Mouse (Mus musculus): ENCODE results near the gene Rrbp1. TPM values are rescaled to one million over a fixed set of nuclear protein-coding genes. Genes with fewer than 3 reads are reported as not detected.

The Rrbp1 gene
- polyA plus RNA-seq, 1 experiment from 2014 or later = 31.4 TPM

DNA sequence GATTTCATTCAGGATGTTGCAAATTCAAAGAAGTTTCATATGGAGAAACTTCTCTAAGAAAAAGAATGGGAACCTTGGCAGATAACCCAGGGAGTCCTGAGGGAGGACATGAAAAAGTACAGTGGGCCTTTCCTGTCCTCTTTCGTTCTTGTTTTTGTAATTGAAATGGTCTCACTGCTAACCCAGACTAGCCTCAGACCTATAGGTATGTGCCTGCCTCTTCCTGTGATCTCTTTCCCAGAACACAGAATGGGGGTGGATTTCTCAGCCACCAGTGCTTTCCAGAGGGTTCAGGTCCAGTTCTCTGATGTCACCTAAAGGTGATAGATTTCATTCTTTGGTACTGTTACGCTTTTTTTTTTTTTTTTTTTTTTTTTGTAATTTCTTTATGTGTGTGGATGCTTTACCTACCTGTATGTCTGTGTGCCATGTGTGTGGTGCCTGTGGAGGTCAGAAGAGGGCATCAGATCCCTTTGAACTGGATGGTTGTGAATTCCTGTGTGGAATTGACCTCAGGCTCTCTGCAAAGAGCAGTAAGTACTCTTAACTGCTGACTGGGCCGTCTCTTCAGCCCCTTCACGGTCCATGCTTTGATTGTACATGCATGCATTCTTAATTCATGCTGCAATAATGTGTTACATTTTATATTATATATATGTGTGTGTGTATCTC, 92.1 kb downstream of the Rrbp1 start:
- Histone ChIP-seq H3K27ac (ENCODE audit: low read depth, low read length) (no peak overlapping the region), H3K4me2 (no peak overlapping the region), H3K4me1 (ENCODE audit: control insufficient read depth, insufficient read depth, low read length) (peaks cover 17% of the 10 kb centered on the region), H3K36me3 (ENCODE audit: control insufficient read depth, insufficient read depth, low read length) (no peaks in the 10 kb centered on the region), H3K4me3 (ENCODE audit: low read depth, low read length) (no peak overlapping the region), H3K27me3 (ENCODE audit: control insufficient read depth, insufficient read depth, low read length) (no peaks in the 10 kb centered on the region), H3K9ac (ENCODE audit: low read length) (no peak overlapping the region), H3K9me3 (ENCODE audit: control insufficient read depth, low read length) (no peaks in the 10 kb centered on the region)
- ATAC-seq (ENCODE audit: low FRiP score) (no peak), DNase-seq (ENCODE audit: low spot score, missing footprints) (no peak)
- 78% methylated on average over 4 of the region's 4 CpGs for whole genome bisulfite sequencing

DNA sequence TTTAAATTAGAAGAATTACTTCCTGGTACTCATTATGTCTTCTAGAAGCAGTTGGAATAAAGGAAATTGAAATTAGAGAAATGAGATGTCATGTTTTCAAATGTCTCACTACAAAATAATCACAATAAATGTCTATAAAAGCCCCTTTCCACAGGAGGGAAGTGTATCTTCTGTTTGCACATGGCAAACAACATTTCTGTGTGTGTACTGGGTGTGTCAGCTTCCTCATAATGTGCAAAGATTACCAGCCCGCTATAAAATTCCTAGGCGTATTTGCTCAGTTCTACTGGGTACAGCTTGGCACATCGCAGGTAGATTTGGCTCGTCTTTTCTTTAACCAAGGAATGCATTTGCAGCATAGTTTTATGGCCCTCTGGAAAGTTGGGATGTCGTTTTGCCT, 93.4 kb downstream of the Rrbp1 start:
- H3K27me3 ChIP-seq (ENCODE audit: control insufficient read depth, insufficient read depth, low read length) = no peaks in the 10 kb centered on the region
- DNase-seq (ENCODE audit: low spot score, missing footprints) (no peak), ATAC-seq (ENCODE audit: low FRiP score) (no peak)
- H3K4me3 ChIP-seq (ENCODE audit: low read depth, low read length) = no peak overlapping the region
- no peak overlapping the region for H3K27ac ChIP-seq (ENCODE audit: low read depth, low read length)
- peaks cover 17% of the 10 kb centered on the region for H3K4me1 ChIP-seq (ENCODE audit: control insufficient read depth, insufficient read depth, low read length)
- no peak overlapping the region for H3K4me2 ChIP-seq
- 91% methylated on average over 5 of the region's 5 CpGs for WGBS
- no peaks in the 10 kb centered on the region for H3K36me3 ChIP-seq (ENCODE audit: control insufficient read depth, insufficient read depth, low read length)
- no peaks in the 10 kb centered on the region for H3K9me3 ChIP-seq (ENCODE audit: control insufficient read depth, low read length)
- no peak overlapping the region for H3K9ac ChIP-seq (ENCODE audit: low read length)

DNA sequence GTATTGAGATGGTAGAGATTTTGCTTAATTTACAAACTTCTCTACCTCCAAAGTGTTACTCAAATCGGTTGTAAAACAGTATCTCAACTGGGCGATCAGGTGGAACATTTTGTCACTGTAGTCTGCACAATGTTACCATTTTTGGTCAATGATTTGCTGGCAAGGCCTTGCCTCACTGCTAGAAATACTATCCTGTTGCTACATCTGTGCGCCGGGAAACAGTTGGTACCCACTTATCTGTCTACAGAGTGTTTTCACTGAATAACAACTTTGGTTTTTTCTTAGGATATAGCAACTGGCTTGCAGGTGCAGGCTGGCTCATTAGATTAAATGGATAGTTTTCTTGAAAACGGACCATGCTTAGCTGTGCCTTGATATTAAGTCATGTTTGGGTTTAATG, 94.8 kb downstream of the Rrbp1 start:
- H3K9ac ChIP-seq (ENCODE audit: low read length) = peak overlapping the region; percentile 81
- no peaks in the 10 kb centered on the region for H3K9me3 ChIP-seq (ENCODE audit: control insufficient read depth, low read length)
- DNase-seq (ENCODE audit: low spot score, missing footprints) (no peak), ATAC-seq (ENCODE audit: low FRiP score) (no peak)
- H3K27me3 ChIP-seq (ENCODE audit: control insufficient read depth, insufficient read depth, low read length) = no peaks in the 10 kb centered on the region
- H3K4me3 ChIP-seq (ENCODE audit: low read depth, low read length) = peak overlapping the region; percentile 71
- H3K4me2 ChIP-seq = peak overlapping the region; percentile 81
- H3K27ac ChIP-seq (ENCODE audit: low read depth, low read length) = no peak overlapping the region
- 23% methylated on average over 5 of the region's 5 CpGs for WGBS
- peaks cover 17% of the 10 kb centered on the region for H3K4me1 ChIP-seq (ENCODE audit: control insufficient read depth, insufficient read depth, low read length)
- H3K36me3 ChIP-seq (ENCODE audit: control insufficient read depth, insufficient read depth, low read length) = no peaks in the 10 kb centered on the region

DNA sequence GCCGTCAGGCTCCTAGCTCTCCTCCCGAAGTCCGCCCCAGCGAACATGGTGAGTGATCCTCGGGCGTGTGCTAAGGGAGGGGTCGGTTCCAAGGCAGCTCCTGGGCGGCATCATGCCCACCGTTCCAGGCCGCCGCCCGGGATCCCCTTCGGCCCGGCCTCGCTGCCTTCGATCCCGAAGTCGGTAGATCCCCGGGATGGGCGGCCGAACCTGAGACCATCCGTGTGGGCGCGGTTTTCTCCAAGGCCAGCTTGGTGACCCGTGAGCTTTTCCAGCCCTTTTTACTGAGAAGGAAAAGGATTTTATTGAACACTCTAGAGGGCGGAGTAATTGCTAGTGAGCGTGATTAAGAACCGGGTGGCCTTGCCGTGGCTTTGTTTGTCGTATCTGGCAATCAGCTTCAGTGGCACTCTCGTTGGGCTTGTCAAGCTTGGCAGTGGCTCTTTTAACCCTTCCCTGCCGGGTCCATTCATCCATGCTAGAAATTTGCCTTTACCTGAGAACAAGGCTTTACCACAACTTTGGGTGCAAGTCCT, 95.4 kb downstream of the Rrbp1 start:
- H3K9me3 ChIP-seq (ENCODE audit: control insufficient read depth, low read length) = no peaks in the 10 kb centered on the region
- H3K4me2 ChIP-seq = peak overlapping the region; percentile 81
- peak overlapping the region; percentile 71 for H3K4me3 ChIP-seq (ENCODE audit: low read depth, low read length)
- no peaks in the 10 kb centered on the region for H3K27me3 ChIP-seq (ENCODE audit: control insufficient read depth, insufficient read depth, low read length)
- no peaks in the 10 kb centered on the region for H3K36me3 ChIP-seq (ENCODE audit: control insufficient read depth, insufficient read depth, low read length)
- ATAC-seq (ENCODE audit: low FRiP score) (peak; percentile 46), DNase-seq (ENCODE audit: low spot score, missing footprints) (no peak)
- WGBS = 0% methylated on average over 32 of the region's 32 CpGs
- peaks cover 17% of the 10 kb centered on the region for H3K4me1 ChIP-seq (ENCODE audit: control insufficient read depth, insufficient read depth, low read length)
- H3K9ac ChIP-seq (ENCODE audit: low read length) = peak overlapping the region; percentile 81
- peak overlapping the region; percentile 88 for H3K27ac ChIP-seq (ENCODE audit: low read depth, low read length)

DNA sequence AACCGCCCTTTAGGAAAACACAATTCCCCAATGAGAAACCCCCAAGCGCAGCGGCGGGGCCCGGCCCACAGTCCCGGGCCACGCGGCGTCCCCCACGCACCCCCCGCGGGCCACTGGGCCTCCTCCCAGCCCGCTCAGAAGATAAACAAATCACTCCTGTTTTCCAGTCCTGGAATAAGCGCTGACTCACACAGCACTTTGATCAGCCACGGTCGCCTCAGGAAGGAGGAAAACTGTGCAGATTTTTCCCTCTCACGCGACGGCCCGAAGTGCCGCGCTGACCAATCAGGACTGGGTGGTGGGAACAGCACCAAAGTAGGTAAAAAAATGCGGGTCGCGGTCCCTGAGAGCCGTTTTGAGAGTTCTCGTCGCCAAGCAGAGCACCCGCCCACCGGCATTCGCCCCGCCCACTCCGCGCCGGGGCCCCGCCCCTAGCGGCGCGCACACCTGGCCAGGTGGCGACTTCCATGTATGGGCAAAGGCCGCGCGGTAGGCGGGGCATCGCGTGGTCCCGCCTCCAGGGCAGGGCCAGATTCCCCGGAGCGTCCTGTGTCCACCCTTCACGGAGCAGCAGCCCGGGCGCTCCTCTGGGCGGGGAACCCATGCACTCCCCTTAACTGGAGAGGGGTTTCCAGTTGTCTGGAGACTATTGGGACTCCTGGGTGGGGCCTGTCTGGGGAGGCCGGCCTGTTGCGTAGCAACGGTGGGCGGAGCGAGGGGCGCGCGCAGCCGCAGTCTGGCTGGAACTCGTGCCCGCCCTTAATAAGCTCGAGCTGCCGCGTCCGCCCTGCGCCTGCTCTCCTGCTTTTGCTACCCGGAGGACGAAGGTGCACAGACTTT, 96.1 kb downstream of the Rrbp1 start, which contains the start of gene Dstn:
TSS of gene Dstn (plus strand) at position 561 of the 840 bp plus-strand sequence.
- WGBS = under 1% methylated on average over 71 of the region's 71 CpGs
- peak within 1 kb of the TSS; percentile 71 for H3K4me3 ChIP-seq (ENCODE audit: low read depth, low read length)

DNA sequence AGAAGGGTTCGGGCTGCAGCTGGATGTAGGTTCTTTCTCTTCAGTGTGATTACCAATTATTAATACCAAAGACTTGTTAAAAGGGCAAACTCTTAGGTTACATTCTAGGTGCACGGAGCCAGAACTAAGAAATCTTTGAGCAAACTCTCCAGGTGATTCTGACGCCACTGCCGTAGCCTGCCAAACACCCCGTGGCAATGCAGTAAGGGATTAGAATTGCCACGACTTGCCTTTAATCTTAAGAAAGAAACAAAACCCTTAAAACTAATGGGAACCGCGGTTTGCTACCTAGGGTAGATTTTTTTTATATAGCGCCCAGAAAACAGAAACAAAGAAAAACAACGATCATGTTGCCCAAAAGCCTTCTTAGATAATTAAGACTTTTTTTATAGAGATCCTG, 96.8 kb downstream of the Rrbp1 start:
- no peak for DNase-seq (ENCODE audit: low spot score, missing footprints)
- no peak overlapping the region for H3K27ac ChIP-seq (ENCODE audit: low read depth, low read length)

More for the DNA sequence above, 96.1 kb downstream of the Rrbp1 start, which contains the start of gene Dstn:
- peak; percentile 100 for DNase-seq (ENCODE audit: low spot score, missing footprints)
- ATAC-seq (ENCODE audit: low FRiP score) = peak; percentile 98
- no peaks in the 10 kb centered on the region for H3K9me3 ChIP-seq (ENCODE audit: control insufficient read depth, low read length)
- H3K4me2 ChIP-seq = peak within 1 kb of the TSS; percentile 81
- no peaks in the 10 kb centered on the region for H3K36me3 ChIP-seq (ENCODE audit: control insufficient read depth, insufficient read depth, low read length)
- peaks cover 17% of the 10 kb centered on the region for H3K4me1 ChIP-seq (ENCODE audit: control insufficient read depth, insufficient read depth, low read length)
- H3K27ac ChIP-seq (ENCODE audit: low read depth, low read length) = peak within 1 kb of the TSS; percentile 88
- H3K9ac ChIP-seq (ENCODE audit: low read length) = peak within 1 kb of the TSS; percentile 81
- H3K27me3 ChIP-seq (ENCODE audit: control insufficient read depth, insufficient read depth, low read length) = no peaks in the 10 kb centered on the region

DNA sequence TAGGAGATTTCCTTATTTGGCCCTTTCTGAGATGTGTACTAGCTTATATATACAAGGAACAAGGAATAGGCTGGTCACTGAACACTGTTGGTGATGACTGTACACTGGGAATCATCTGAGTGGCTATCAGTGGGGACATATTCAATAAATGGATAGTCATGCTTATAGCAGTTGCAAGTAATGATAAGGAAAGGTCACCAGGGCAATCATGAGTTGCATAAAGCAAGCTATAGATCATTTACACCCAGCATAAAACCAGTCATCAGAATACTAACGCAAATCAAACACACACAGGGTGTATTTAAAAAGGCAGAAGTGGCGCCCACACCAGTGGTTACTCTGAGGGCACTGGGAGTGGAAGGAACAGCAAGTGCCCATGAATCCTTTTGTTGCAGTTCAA, 98.9 kb downstream of the Rrbp1 start:
- Histone ChIP-seq H3K4me3 (ENCODE audit: low read depth, low read length) (no peak overlapping the region), H3K4me2 (no peak overlapping the region), H3K27ac (ENCODE audit: low read depth, low read length) (no peak overlapping the region), H3K9ac (ENCODE audit: low read length) (no peak overlapping the region), H3K4me1 (ENCODE audit: control insufficient read depth, insufficient read depth, low read length) (peaks cover 12% of the 10 kb centered on the region), H3K36me3 (ENCODE audit: control insufficient read depth, insufficient read depth, low read length) (no peaks in the 10 kb centered on the region), H3K9me3 (ENCODE audit: control insufficient read depth, low read length) (no peaks in the 10 kb centered on the region), H3K27me3 (ENCODE audit: control insufficient read depth, insufficient read depth, low read length) (no peaks in the 10 kb centered on the region)
- WGBS = 90% methylated on average over 2 of the region's 2 CpGs
- DNase-seq (ENCODE audit: low spot score, missing footprints) = no peak
- ATAC-seq (ENCODE audit: low FRiP score) = no peak

More for the DNA sequence above, 96.8 kb downstream of the Rrbp1 start:
- Histone ChIP-seq H3K9me3 (ENCODE audit: control insufficient read depth, low read length) (no peaks in the 10 kb centered on the region), H3K4me1 (ENCODE audit: control insufficient read depth, insufficient read depth, low read length) (peaks cover 17% of the 10 kb centered on the region), H3K4me3 (ENCODE audit: low read depth, low read length) (peak overlapping the region; percentile 71), H3K27me3 (ENCODE audit: control insufficient read depth, insufficient read depth, low read length) (no peaks in the 10 kb centered on the region), H3K9ac (ENCODE audit: low read length) (peak overlapping the region; percentile 81), H3K4me2 (peak overlapping the region; percentile 81), H3K36me3 (ENCODE audit: control insufficient read depth, insufficient read depth, low read length) (no peaks in the 10 kb centered on the region)
- WGBS = 9% methylated on average over 10 of the region's 10 CpGs
- ATAC-seq (ENCODE audit: low FRiP score) = no peak

DNA sequence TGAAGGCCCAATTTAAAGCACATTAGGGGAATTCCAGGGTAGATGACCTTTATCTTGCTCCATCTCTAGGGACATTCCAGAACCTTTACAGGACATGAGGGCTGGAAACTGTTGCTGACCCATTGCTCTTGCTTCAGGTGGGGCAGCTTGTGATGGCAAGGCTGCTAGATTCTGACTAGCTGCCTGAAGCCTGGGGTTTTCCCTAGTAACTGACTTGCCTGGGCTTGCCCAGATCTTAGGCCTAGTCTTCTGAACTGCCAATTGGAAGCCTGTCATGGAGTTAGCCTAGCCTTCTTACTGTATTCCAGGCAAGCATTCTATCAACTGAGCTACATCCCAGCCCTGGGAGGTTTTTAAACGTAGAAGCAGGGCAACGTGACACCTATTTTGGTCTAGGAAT, 101.8 kb downstream of the Rrbp1 start:
- Histone ChIP-seq H3K9me3 (ENCODE audit: control insufficient read depth, low read length) (no peaks in the 10 kb centered on the region), H3K9ac (ENCODE audit: low read length) (no peak overlapping the region), H3K27ac (ENCODE audit: low read depth, low read length) (no peak overlapping the region), H3K4me3 (ENCODE audit: low read depth, low read length) (no peak overlapping the region), H3K4me1 (ENCODE audit: control insufficient read depth, insufficient read depth, low read length) (no peaks in the 10 kb centered on the region), H3K4me2 (no peak overlapping the region), H3K27me3 (ENCODE audit: control insufficient read depth, insufficient read depth, low read length) (no peaks in the 10 kb centered on the region), H3K36me3 (ENCODE audit: control insufficient read depth, insufficient read depth, low read length) (no peaks in the 10 kb centered on the region)
- WGBS = 84% methylated on average over 2 of the region's 2 CpGs
- DNase-seq (ENCODE audit: low spot score, missing footprints) (no peak), ATAC-seq (ENCODE audit: low FRiP score) (no peak)

DNA sequence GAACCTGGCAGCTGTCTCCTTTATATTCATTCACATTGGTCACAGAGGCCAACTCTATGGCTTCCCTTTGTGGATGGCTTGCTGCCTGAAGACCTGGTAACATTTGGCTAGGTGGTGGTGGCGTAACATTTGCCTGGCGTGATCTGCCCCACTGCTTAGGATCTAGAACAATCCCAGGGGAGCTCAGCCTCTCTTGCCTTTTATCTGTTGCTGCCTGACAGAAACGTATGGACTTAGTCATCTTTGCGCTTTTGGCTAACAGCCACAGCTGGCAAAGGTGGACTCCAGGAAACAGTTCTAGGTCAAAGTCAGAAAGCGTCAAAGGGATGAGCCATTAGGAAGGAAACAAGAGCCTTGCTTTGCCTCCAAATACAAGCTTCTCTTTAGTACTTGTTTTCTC, 106.2 kb downstream of the Rrbp1 start:
- Histone ChIP-seq H3K4me1 (ENCODE audit: control insufficient read depth, insufficient read depth, low read length) (no peaks in the 10 kb centered on the region), H3K9me3 (ENCODE audit: control insufficient read depth, low read length) (no peaks in the 10 kb centered on the region), H3K4me3 (ENCODE audit: low read depth, low read length) (no peak overlapping the region), H3K27me3 (ENCODE audit: control insufficient read depth, insufficient read depth, low read length) (no peaks in the 10 kb centered on the region), H3K27ac (ENCODE audit: low read depth, low read length) (no peak overlapping the region), H3K9ac (ENCODE audit: low read length) (no peak overlapping the region), H3K4me2 (no peak overlapping the region), H3K36me3 (ENCODE audit: control insufficient read depth, insufficient read depth, low read length) (no peaks in the 10 kb centered on the region)
- ATAC-seq (ENCODE audit: low FRiP score) (no peak), DNase-seq (ENCODE audit: low spot score, missing footprints) (no peak)
- WGBS = 86% methylated on average over 5 of the region's 5 CpGs

All from midbrain, embryonic 11.5 days (tissue).